Mouse (Mus musculus) heart, adult 2 months (tissue): ENCODE results near the gene Nt5dc3.

Experiments used
- CTCF ChIP-seq: fragments of 200-600 bp; IDR thresholded peaks from 2 replicates; pipeline ENCODE4 v1.8.1; 2022; ENCODE audit warnings: antibody characterized with exemption, mild to moderate bottlenecking, moderate library complexity
- POLR2A ChIP-seq: fragments of 200-500 bp; IDR thresholded peaks from 2 replicates; pipeline ENCODE4 v1.6.1; 2011; ENCODE audit warnings: mild to moderate bottlenecking, low read depth, low read length, control low read depth; ENCODE audit not compliant: insufficient read depth

- TF ChIP-seq CTCF (no peak), POLR2A (no peak)
These were observed 6.6 kb downstream of the Nt5dc3 start for GRCm38 (mm10) chr10:86785396-86785795.
